Mouse (Mus musculus) cerebellum, postnatal 36 days (tissue): Measurements from ENCODE around the gene Gtpbp6.
"Not testable (repeated sequence)": the region's sequence is repeated elsewhere in the genome, so short reads cannot be mapped to it uniquely, and the experiment has no call there.

Experiments used
- DNase-seq, 2 experiments: peaks; one replicate each; pipeline ENCODE4 v3.0.0; 2021 to 2022; ENCODE audit warnings: mixed read lengths in 2 of 2

Gtpbp6 gene

DNA sequence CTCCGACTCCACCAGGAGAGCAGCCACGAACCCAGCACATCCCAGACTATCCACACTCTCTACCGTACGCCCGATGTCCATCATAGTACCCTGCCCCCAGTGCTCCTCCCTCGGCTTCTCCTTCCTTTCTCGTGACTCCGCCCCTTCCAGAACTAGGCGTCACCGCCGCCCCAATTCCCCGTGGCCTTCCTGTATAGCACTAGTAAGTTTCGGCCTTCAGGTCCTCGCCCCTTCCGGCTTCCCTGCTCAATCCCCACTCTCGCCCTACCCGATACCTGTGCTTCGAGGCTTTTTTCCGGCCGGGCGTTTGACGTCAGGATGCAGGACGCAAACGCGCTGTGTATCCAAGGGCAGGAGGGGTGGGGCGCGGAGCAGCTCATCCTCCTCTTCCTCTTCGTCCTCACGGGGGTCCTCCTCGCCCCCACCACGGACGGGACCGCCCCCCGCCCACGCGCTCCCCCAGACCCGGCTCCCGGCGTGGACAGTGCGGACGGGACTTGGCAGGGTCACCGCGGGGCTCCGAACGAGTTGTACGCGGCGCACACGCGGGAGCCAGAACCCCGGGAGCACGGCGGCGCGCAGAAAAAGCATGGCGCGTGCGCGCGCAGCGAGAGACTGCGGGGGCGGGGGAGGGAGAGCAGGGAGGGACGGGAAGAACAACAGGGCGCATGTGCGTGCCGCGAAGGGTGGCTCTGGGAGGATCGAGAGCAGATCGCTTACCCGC lies at the start of gene Gtpbp6:
Gtpbp6 (minus strand) TSS at position 617 of the 724 bp plus-strand sequence.
- DNase-seq: peak; percentile 90 to 94

DNA sequence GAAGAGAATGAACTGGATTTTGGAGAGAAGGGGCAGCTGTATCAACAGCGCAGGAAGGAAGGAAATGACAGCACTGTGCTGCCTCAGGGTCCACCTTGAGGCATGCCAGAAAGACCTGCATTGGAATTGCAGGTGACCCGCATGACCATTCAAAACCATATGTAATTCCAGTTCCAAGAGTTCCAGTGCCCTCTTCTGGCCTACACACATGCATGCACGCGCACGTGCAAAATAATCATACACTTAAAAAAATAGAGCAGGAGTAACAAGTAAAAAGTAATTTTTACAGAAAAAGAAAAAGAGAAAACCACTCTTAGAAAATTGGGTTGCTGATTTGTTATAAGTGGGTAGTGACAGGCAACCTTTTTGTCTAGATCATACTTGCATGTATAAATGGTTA lies 35.0 kb upstream of the Gtpbp6 start:
- no peak for DNase-seq

DNA sequence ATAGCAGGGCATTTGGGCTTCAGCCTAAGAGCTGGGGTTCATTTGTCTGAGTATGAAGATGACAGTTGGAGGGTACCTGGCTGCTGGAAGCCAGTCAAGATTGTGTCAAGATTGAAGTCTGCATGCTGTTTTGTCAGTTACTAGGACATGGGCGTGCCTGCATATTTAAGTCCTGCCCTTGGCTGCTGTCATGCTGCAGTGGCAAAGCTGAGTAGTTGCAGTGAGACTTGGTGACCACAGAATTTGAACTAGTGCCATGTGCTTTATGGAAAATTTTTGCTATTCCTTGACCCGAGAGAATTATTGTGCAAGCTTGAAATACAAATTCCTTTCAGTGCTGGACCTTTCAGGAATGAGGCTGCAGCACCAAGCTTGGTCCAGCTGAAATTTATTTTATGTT lies 34.3 kb upstream of the Gtpbp6 start:
- no peak for DNase-seq

DNA sequence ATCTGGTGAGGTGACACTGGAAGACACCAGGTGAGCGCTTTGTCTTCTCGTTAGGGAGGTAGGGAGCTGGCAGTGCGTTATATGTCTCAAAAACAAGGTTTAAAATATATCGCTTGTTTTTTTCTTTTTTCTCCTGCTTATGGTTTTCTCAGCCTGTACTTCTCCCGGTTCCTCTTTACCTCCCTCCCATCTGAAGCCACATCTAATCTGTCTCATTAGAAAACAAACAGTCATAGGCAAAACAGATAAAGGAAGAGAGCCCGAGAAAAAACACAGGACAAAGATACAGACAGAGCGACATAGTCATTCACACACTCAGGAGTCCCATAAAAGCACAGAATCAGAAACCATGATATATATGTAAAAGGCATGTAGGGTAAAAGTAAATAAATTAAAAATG lies 32.4 kb upstream of the Gtpbp6 start:
- DNase-seq: no peak

DNA sequence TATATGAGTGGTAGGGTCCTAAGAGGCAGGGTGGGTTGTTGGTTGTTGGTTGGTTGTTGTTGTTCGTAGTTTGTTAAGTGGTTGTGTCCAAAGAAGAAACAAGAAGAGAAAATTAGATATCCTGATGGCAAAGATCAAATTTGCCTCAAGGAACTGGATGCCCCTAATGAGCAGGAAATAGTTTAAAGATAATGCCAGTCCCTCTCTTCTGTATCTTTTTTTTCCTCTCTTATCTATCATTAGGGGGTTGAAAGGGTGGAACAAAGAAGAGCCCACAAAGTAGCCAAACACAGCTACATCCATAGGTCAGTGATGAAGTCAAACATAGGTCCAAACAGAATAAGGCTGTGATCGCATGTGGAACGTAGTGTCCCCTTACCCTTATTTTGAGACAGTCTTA lies 31.3 kb upstream of the Gtpbp6 start:
- DNase-seq: no peak

DNA sequence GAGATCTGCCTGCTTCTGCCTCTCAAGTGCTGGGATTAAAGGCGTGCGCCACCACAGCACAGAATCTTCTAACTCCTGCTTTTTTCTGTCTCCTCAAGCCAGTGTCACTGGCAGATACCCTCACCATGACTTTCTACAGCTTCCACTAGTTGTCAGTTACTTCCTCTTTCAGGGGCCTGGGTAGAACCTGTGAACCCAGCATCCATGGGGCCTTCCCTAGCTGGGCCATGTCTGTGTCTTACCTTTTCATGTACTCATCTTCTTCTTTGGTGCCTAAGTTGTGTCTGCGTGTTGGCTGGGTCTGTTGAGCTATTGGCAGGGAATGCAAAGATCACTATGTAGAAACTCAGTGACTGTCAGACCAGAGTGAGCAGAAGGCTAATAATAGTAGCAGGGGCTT lies 29.8 kb upstream of the Gtpbp6 start:
- DNase-seq: no peak

DNA sequence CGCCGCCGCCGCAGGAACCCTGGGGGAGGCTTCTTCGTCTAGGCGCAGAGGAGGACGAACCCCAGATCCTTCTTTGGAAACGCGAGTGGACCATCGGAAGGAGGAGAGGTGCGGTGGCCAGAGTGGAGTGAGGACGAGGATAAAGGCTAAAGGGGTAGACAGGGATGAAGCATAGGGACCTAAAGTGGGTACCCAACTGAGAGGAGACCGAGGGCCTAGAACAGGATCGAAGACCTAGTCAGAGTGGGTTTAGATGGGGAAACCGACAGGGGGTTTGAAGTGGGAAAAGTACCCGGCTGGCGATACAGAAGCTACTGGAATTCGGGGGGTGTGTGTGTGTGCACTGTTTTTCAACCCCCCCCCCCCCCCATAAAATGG lies 28.1 kb upstream of the Gtpbp6 start:
- no peak for DNase-seq

DNA sequence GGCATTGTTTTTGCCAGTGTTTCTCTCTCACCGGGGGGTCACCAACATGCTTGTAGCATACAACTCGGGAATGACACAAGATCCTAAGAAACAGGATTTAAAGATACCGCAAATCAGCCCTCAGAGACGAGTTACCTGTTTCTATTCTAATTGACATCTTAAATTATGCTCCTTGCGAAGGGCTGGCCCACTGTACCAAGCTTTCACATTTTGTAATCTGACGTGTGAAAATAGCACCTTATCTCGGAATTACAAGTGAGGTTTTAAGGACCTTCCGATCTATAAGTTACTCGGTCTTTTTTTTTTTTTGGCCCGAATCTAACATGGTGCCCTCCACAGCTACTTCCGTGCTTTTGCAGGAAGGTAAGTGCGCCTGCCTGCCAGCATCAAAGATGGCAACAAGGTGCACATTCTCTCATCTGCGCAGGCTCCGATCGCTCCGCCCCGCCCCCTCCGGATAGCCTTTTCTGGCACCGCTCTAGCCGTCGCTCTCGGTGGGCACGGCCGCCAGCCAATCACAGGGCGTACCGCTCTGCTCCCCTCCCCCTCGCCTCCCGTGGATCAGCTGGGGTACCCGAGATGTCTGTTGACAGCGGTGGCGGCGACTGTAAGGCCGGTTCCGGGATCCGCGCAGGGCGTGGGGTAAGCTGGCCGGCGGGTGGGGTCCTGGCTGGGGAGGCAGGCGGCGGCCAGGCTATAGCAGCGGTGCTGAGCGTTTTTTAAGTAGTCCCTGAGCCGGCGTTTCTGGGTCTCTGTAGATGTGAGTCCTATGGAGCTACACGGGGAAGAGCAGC lies 27.5 kb upstream of the Gtpbp6 start, which contains the start of gene Chfr:
Chfr (plus strand) TSS at position 550 of the 794 bp plus-strand sequence.
- peak; percentile 99 to 100 for DNase-seq

DNA sequence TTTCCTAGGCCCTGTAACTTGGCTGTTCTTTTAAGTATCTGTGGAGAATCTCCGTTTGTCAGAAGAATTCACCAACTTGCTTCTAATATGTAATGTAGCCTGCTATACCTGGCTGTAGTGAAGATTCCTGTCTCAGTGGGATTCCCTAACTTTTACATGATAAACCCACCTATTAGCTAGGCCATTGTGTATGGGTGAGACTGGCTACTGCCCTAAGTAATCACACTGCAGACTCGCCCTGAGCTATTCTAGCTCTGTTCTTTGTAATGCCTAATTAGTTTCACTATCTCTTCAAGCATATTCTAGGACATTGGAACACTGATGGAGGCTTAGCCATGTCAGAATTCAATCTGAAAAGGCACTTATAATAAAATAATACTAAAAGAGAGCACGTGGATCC lies 14.4 kb upstream of the Gtpbp6 start:
- not testable (repeated sequence) for DNase-seq

DNA sequence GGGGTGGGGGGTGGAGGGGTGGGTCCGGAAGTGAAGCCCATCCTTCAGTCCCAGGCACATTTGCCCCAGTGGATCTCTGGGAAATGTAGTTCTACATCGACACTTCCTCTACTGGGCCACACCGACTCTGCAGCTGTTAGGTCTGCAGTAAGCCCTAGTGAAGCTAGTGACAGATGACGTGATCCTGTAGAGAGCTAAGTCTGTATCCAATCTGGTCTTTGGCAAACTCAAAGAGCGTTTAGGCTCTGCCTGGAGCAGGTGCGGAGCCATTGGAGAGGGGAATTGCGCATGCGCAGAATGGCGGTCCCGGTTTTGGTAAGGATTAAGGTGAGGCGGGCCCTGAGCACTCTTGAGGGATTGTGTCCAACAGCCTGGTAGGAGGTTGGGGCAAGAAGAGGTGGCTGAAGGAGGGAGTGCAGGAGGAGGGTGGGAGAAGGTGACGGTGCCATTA lies 2.0 kb upstream of the Gtpbp6 start, which contains the start of gene Zfp605:
Zfp605 (plus strand) TSS at position 102 of the 451 bp plus-strand sequence.
- peak; percentile 94 to 97 for DNase-seq

DNA sequence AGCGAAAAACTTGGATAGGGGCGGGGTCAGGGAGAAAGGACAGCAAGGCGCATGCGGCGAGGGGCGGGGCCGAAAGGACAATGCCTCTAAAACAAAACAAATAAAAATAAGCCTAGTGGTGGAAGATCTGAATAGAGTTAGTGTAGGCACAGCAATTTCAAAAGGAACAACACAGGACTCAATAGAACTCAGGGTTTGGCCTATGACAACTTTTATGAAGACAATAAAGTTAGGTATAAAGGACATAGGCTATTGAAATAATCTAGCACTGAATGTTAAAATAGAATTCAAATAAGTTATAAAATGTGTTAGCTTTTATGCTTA lies 270 bp upstream of the Gtpbp6 start:
- no peak for DNase-seq

DNA sequence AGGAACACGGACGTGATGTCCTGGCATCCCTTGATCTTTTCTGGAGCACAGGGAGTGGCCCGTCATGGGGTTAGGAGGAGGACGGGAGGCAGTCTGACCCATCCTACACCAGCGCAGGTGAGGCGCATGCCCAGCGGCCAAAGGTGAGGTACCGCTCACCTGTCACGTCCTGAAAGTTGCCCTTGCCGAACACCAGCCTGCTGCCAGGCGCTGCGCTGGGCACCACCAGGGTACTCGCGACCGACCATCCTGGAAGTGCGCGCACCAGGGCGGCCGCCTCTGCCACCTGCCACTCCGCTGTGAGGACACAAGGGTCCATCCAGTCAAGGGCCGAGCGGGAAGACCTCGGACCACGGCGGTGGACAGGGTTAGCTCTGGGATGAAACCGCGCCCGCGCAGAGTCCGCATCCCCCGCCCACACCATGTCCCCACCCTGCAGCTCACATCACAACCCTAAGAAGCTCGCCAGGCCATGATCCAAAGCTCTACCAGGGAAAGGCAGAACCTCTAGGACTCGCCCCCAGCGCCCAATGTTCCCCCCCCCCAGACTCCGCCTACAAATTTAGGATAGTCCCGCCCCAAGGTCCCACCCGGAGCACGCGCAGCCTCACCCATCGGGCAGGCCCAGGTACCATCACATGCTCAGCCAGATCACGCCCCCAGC lies 964 bp downstream of the Gtpbp6 start:
- DNase-seq: peak; percentile 36 to 43

DNA sequence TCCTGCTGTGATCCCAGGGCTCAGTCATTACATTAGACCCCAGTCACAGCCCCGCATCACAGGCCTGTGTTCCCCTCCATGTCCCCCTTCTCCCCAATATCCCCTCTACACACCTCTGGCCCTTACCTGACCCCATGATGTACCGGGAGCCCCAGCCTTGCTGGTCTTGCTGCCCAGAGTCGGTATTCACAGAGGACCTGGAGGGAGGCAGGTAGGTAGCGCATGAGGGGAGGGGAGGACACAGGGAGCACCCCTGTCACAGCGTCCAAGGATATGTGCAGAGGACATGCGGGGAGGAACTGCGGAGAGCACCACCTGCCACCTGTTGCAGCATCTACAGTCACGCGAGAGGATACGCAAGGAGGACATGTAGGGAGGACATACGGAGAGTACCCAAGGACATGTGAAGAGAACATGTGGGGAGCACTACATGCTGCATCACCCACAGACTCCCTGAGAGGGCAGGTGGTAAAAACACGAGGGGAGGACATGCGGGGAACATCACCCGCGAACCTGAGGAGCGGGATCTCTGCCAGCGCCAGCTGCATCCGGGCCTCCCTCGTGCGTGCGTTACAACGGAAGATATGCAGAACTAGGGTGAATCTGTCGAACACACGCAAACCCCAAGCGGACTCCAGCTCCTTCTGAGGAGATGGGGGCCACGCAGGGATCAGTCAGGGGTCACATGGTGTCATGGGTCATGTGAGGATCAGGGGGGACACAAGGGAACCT lies 1.7 kb downstream of the Gtpbp6 start:
- peak in 1 of 2 experiments; percentile 6 for DNase-seq

DNA sequence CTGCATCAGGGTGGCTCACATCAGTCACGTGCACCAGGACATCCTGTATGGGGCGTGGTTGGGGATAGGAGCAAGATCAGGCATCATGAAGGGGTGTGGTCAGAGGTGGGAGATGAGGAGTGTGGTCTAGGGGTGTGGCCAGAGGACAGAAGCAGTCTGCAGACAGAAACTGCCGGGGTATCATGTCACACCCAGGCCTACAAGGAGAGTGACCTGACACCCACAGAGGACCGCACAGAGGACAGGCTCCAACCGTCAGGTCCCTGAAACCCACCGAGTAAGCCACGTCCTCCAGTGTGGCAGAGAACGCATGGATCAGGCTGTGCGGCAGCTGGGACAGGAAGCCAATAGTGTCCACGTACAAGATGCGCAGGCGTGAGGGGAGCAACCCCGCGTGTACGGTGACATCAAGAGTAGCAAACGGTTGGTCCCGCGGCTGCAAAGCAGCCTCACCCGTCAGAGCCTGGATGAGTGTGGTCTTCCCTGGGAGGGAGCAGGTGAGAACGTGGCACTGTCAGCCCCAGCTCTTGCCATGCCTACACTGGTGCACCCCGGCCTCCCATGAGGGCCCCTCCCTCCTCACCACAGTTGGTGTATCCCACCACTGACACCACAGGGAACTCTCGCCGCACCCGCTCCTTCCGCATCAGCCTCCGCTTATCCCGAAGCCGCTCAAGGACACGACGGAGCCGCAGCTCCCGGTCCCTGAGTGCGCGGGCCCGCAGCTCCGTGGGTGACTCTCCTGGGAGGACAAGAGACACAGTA lies 3.2 kb downstream of the Gtpbp6 start:
- DNase-seq: peak in 1 of 2 experiments; percentile 15

DNA sequence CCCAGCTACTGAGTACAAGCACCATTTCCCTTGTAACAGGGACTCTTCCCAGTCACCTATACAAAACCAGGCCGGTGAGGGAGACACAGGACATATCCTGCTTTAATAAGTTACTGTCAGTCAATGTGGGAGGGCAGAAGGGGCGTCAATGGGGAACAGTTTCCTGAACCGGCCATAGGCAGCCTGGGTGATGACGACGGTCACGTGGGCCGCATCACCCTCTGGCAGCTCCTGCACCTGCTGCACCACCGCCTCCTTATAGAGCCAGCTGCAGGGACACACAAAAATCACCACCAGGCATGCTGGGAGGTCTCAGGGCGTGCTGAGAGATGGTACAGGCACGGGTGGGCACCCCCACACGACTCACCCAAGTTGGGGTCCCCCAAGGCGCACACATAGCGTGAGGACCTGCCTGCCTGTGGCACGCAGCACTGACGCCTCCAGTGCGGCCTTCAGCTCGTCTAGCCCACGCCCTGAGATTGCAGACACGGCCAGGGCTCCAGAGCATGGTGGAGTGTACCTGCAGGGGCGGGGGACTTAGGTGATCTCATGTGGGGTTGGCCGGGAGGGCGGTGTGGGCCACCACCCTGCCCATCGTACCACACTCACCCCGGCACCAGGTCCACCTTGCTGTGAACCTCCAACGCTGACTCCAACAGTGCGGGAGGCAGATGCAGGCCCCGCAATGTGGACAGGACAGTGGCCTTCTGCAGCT lies 3.9 kb downstream of the Gtpbp6 start:
- no peak for DNase-seq

DNA sequence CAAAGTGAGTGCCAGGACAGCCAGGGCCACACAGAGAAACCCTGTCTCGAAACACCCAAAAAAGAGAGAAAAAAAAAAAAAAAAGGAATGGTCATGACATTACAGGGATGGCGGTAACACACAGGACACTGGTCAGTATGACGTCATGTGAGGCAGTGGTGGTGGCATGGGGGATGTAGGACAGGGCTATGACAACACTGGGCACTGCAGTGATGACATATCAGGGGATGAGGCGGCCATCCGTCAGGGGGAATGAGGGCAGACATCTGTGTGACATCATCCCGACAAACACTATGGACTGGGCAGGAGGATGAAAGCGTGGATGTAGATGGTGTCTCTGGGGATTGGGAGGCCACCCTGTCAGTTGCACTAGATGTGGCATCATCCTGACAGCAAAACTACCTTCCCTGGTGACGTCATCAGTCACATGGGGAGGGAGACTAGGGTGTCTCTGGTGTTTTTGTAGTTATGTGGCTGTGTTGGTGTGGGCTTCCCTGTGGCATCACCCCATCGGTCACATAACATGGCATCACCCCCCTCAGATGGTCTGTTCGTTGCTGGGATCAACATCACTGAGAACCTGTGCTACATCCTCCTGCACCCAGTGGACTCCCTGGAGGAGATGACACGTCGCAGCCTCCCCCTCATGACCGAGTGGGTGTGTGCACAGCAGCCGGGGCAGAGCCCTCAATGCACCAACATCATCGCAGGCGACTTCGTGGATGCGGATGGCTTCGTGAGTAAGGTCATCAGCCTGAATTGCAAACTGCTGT lies 5.0 kb downstream of the Gtpbp6 start:
- no peak for DNase-seq

DNA sequence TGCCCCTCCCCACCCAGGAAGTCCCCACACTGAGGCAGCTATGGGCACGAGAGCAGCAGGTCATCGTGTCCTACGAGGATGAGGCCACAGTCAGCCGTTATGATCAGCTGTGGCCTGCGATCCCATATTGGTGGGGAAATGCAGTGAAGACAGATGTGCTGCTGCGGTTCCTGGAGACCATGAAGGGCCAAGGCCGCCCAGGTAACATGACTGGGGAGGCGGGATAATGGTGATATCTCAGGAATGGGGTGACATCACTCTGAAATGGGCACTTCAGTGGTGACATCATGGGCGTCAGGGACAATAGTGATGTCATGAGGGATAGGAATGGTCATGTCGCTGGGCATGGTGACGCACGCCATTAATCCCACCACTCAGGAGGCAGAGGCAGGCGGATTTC lies 5.6 kb downstream of the Gtpbp6 start:
- no peak for DNase-seq

DNA sequence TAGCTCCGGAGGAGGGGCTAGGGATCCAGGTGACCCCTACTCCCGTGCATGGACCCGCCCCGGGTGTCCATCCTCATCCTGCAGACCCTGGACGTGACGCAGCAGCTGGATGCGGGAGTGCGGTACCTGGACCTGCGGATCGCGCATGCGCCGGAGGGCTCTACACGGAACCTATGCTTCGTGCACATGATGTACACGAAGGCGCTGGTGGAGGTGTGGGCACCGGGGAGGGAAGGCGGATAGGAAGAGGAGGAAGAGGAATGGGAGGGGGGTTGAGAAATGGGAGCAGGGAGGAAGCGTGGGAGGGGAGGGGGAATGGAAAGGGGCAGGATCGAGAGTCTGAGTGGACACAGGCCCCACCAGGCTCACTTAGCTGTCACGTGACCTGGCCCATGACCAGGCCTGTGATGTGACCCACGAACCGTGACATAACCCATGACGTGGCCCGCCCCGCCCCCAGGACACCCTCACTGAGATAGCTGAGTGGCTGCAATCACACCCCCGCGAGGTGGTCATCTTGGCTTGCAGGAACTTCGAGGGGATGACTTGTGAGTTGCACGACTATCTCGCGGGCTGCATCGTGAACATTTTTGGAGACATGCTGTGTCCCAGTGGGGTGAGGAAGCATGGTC lies 6.2 kb downstream of the Gtpbp6 start:
- peak; percentile 49 to 60 for DNase-seq

DNA sequence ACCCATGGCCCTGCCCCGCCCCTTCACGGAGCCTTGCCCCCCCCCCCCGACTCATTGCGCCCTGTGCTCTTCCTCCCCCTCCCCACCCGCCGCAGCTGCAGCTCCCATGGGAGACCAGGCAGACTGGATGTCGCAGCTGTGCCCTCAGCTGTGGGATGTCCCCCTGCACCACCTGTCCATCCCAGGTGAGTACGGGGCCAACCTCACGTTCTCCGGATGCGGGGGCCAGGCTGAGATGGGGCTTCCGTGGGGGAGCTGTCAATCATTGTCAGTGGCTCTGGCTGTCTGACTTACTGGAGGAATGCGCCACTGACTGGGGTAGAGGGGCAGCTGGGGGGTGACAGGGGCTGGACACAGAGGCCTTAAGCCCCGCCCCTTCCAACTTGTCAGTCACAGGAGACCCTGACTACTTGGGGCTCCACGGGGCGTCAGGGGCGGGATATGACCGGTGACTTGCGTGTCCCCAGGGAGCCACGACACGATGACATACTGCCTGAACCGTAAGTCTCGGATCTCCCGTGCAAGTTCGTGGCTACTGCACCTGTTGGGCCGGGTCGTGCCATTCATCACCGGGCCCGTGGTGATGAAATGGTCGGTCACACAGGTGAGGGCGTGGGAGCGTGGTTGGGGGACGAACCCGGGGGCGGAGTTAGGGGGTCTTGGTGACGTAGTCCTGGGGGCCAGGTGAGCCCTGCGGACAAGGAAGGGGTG lies 6.9 kb downstream of the Gtpbp6 start:
- DNase-seq: peak; percentile 15 to 19
